Mouse (Mus musculus) ES-Bruce4 (cell line): ENCODE data around the gene Rab11fip3.

Source experiments
- CTCF ChIP-seq: IDR thresholded peaks from one replicate; pipeline ENCODE4 v1.8.1; 2011; ENCODE audit warnings: low read depth, low read length
- EP300 ChIP-seq: IDR thresholded peaks from 2 replicates; pipeline ENCODE4 v1.6.1; 2011; ENCODE audit warnings: low read depth, low read length; ENCODE audit not compliant: insufficient read depth
- POLR2A ChIP-seq: IDR thresholded peaks from one replicate; pipeline ENCODE4 v1.8.1; 2011; ENCODE audit warnings: low read length; ENCODE audit not compliant: insufficient read depth

GRCm38 (mm10) chr17:25992274-25992673 lies 77.1 kb downstream of the Rab11fip3 start:
- TF ChIP-seq EP300, result no peak
- no peak for TF ChIP-seq CTCF
- no peak for TF ChIP-seq POLR2A
